Mouse (Mus musculus): Measurements from ENCODE around the gene Pde4d. TPM values are rescaled to one million over a fixed set of nuclear protein-coding genes. Genes with fewer than 3 reads are reported as not detected.

Gene Pde4d
- polyA plus RNA-seq, 1 experiment from 2014 or later, result 32.1 TPM

- ATAC-seq (ENCODE audit: low read depth), result no peak
These were observed 939.0 kb downstream of the Pde4d start for GRCm38 (mm10) chr13:109388626-109389220.

DNA sequence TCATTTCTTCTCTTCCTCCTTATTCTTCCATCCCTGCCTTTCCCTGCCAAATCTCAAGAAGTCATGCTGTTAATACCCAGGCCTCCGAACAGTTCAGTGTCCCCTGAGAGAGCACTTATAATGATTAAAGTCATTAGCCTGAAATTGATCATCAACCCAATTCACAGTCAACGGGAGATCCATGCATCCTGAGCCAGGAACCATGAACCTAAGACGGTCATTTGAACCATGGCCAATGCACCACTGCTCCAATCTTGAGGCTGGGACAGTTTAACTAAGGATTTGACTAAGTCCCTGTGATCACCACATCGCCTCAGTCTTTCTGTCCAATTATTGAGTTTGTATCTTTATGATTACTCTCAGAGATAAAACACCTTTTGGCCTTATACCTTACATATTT lies 952.6 kb downstream of the Pde4d start:
- no peak overlapping the region for H3K4me2 ChIP-seq (ENCODE audit: low read depth, low read length)
- H3K36me3 ChIP-seq (ENCODE audit: control insufficient read depth, insufficient read depth, low read length), result no peaks in the 10 kb centered on the region
- no peak overlapping the region for H3K27ac ChIP-seq (ENCODE audit: low read depth, low read length)
- no peaks in the 10 kb centered on the region for H3K4me1 ChIP-seq (ENCODE audit: control insufficient read depth, insufficient read depth, low read length)
- H3K4me3 ChIP-seq (ENCODE audit: low read depth, low read length), result no peak overlapping the region
- H3K27me3 ChIP-seq (ENCODE audit: control insufficient read depth, insufficient read depth, low read length), result no peaks in the 10 kb centered on the region
- ATAC-seq (ENCODE audit: low read depth), result no peak
- no peaks in the 10 kb centered on the region for H3K9me3 ChIP-seq (ENCODE audit: control insufficient read depth, low read length)
- no peak overlapping the region for H3K9ac ChIP-seq (replicated peaks; ENCODE audit: low read depth, low read length)
- WGBS, result 50% methylated on average over 4 of the region's 4 CpGs

More at GRCm38 (mm10) chr13:109388626-109389220, 939.0 kb downstream of the Pde4d start:
- Histone ChIP-seq H3K4me2 (ENCODE audit: low read depth, low read length) (no peak overlapping the region), H3K4me1 (ENCODE audit: control insufficient read depth, insufficient read depth, low read length) (no peaks in the 10 kb centered on the region), H3K27me3 (ENCODE audit: control insufficient read depth, insufficient read depth, low read length) (no peaks in the 10 kb centered on the region), H3K4me3 (ENCODE audit: low read depth, low read length) (no peak overlapping the region), H3K27ac (ENCODE audit: low read depth, low read length) (no peak overlapping the region), H3K36me3 (ENCODE audit: control insufficient read depth, insufficient read depth, low read length) (no peaks in the 10 kb centered on the region), H3K9ac (replicated peaks; ENCODE audit: low read depth, low read length) (no peak overlapping the region), H3K9me3 (ENCODE audit: control insufficient read depth, low read length) (no peaks in the 10 kb centered on the region)
- 73% methylated on average over 8 of the region's 8 CpGs for WGBS

- ATAC-seq (ENCODE audit: low read depth), result no peak
- H3K27me3 ChIP-seq (ENCODE audit: control insufficient read depth, insufficient read depth, low read length), result no peaks in the 10 kb centered on the region
- no peak overlapping the region for H3K9ac ChIP-seq (replicated peaks; ENCODE audit: low read depth, low read length)
- no peak overlapping the region for H3K4me3 ChIP-seq (ENCODE audit: low read depth, low read length)
- no peak overlapping the region for H3K27ac ChIP-seq (ENCODE audit: low read depth, low read length)
- H3K9me3 ChIP-seq (ENCODE audit: control insufficient read depth, low read length), result no peaks in the 10 kb centered on the region
- no peak overlapping the region for H3K4me2 ChIP-seq (ENCODE audit: low read depth, low read length)
- no peaks in the 10 kb centered on the region for H3K4me1 ChIP-seq (ENCODE audit: control insufficient read depth, insufficient read depth, low read length)
- H3K36me3 ChIP-seq (ENCODE audit: control insufficient read depth, insufficient read depth, low read length), result no peaks in the 10 kb centered on the region
- WGBS, result 25% methylated on average over 2 of the region's 2 CpGs
These were observed 953.2 kb downstream of the Pde4d start for GRCm38 (mm10) chr13:109402936-109403335.

DNA sequence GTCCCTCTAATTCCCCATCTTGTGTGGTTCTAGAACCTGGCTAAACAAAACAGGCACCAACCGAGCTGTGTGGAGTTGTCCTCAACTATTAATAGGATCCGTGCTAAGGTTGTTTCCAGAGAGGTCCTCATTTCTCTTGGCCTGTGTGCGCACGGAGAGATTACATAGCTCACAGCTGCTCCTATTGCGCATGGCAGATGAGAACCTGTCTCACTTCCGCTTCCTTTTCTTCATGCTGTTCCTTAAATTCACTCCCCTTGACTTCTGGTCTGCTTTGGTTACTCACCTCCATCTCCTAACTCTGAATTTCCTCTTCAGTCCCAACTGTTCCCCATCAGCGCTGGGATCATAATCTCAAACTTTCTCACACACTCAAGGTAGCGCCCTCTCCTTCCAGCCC lies 956.6 kb downstream of the Pde4d start:
- Histone ChIP-seq H3K4me3 (ENCODE audit: low read depth, low read length) (no peak overlapping the region), H3K27me3 (ENCODE audit: control insufficient read depth, insufficient read depth, low read length) (no peaks in the 10 kb centered on the region), H3K36me3 (ENCODE audit: control insufficient read depth, insufficient read depth, low read length) (no peaks in the 10 kb centered on the region), H3K9ac (replicated peaks; ENCODE audit: low read depth, low read length) (no peak overlapping the region), H3K9me3 (ENCODE audit: control insufficient read depth, low read length) (no peaks in the 10 kb centered on the region), H3K4me1 (ENCODE audit: control insufficient read depth, insufficient read depth, low read length) (no peaks in the 10 kb centered on the region), H3K27ac (ENCODE audit: low read depth, low read length) (no peak overlapping the region), H3K4me2 (ENCODE audit: low read depth, low read length) (no peak overlapping the region)
- ATAC-seq (ENCODE audit: low read depth), result no peak
- 94% methylated on average over 8 of the region's 8 CpGs for WGBS

GRCm38 (mm10) chr13:109407371-109407770 lies 957.6 kb downstream of the Pde4d start:
- no peak for ATAC-seq (ENCODE audit: low read depth)
- no peak overlapping the region for H3K4me2 ChIP-seq (ENCODE audit: low read depth, low read length)
- no peaks in the 10 kb centered on the region for H3K9me3 ChIP-seq (ENCODE audit: control insufficient read depth, low read length)
- H3K4me1 ChIP-seq (ENCODE audit: control insufficient read depth, insufficient read depth, low read length), result no peaks in the 10 kb centered on the region
- no peak overlapping the region for H3K27ac ChIP-seq (ENCODE audit: low read depth, low read length)
- H3K27me3 ChIP-seq (ENCODE audit: control insufficient read depth, insufficient read depth, low read length), result no peaks in the 10 kb centered on the region
- WGBS, result 52% methylated on average over 3 of the region's 3 CpGs
- H3K9ac ChIP-seq (replicated peaks; ENCODE audit: low read depth, low read length), result no peak overlapping the region
- H3K36me3 ChIP-seq (ENCODE audit: control insufficient read depth, insufficient read depth, low read length), result no peaks in the 10 kb centered on the region
- H3K4me3 ChIP-seq (ENCODE audit: low read depth, low read length), result no peak overlapping the region

- no peak overlapping the region for H3K4me3 ChIP-seq (ENCODE audit: low read depth, low read length)
- no peaks in the 10 kb centered on the region for H3K36me3 ChIP-seq (ENCODE audit: control insufficient read depth, insufficient read depth, low read length)
- no peak overlapping the region for H3K27ac ChIP-seq (ENCODE audit: low read depth, low read length)
- 52% methylated on average over 3 of the region's 3 CpGs for WGBS
- ATAC-seq (ENCODE audit: low read depth), result no peak
- no peak overlapping the region for H3K4me2 ChIP-seq (ENCODE audit: low read depth, low read length)
- no peak overlapping the region for H3K9ac ChIP-seq (replicated peaks; ENCODE audit: low read depth, low read length)
- no peaks in the 10 kb centered on the region for H3K4me1 ChIP-seq (ENCODE audit: control insufficient read depth, insufficient read depth, low read length)
- no peaks in the 10 kb centered on the region for H3K27me3 ChIP-seq (ENCODE audit: control insufficient read depth, insufficient read depth, low read length)
- H3K9me3 ChIP-seq (ENCODE audit: control insufficient read depth, low read length), result no peaks in the 10 kb centered on the region
These were observed 970.7 kb downstream of the Pde4d start for GRCm38 (mm10) chr13:109420426-109420825.

GRCm38 (mm10) chr13:109424906-109425305 lies 975.2 kb downstream of the Pde4d start:
- WGBS, result 82% methylated on average over 2 of the region's 2 CpGs
- no peaks in the 10 kb centered on the region for H3K36me3 ChIP-seq (ENCODE audit: control insufficient read depth, insufficient read depth, low read length)
- no peak overlapping the region for H3K4me3 ChIP-seq (ENCODE audit: low read depth, low read length)
- ATAC-seq (ENCODE audit: low read depth), result no peak
- no peak overlapping the region for H3K4me2 ChIP-seq (ENCODE audit: low read depth, low read length)
- no peak overlapping the region for H3K27ac ChIP-seq (ENCODE audit: low read depth, low read length)
- no peaks in the 10 kb centered on the region for H3K27me3 ChIP-seq (ENCODE audit: control insufficient read depth, insufficient read depth, low read length)
- H3K9me3 ChIP-seq (ENCODE audit: control insufficient read depth, low read length), result no peaks in the 10 kb centered on the region
- no peaks in the 10 kb centered on the region for H3K4me1 ChIP-seq (ENCODE audit: control insufficient read depth, insufficient read depth, low read length)
- H3K9ac ChIP-seq (replicated peaks; ENCODE audit: low read depth, low read length), result no peak overlapping the region

DNA sequence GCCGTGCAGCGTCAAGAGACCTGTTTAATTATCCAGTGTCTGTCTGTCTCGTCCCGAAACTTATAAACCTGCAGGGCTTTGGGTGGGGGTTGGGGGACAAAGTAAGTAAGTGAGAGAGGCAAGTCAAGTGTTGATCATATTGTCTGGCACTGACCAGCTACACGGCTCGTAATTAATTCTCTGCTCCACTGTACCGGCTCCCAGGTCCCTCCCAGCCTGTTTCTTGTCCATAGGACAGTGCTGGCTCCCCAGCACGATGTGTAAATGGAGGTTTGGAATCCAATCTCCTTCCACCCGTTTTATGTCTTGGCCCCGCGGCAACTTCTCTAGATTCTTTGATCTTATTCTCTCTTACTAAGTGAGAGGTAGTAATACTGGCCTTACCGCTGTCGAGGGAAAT lies 975.8 kb downstream of the Pde4d start:
- H3K4me2 ChIP-seq (ENCODE audit: low read depth, low read length), result no peak overlapping the region
- no peak overlapping the region for H3K9ac ChIP-seq (replicated peaks; ENCODE audit: low read depth, low read length)
- no peak overlapping the region for H3K27ac ChIP-seq (ENCODE audit: low read depth, low read length)
- ATAC-seq (ENCODE audit: low read depth), result no peak
- no peaks in the 10 kb centered on the region for H3K9me3 ChIP-seq (ENCODE audit: control insufficient read depth, low read length)
- H3K27me3 ChIP-seq (ENCODE audit: control insufficient read depth, insufficient read depth, low read length), result no peaks in the 10 kb centered on the region
- no peaks in the 10 kb centered on the region for H3K4me1 ChIP-seq (ENCODE audit: control insufficient read depth, insufficient read depth, low read length)
- 75% methylated on average over 13 of the region's 13 CpGs for WGBS
- no peak overlapping the region for H3K4me3 ChIP-seq (ENCODE audit: low read depth, low read length)
- H3K36me3 ChIP-seq (ENCODE audit: control insufficient read depth, insufficient read depth, low read length), result no peaks in the 10 kb centered on the region

DNA sequence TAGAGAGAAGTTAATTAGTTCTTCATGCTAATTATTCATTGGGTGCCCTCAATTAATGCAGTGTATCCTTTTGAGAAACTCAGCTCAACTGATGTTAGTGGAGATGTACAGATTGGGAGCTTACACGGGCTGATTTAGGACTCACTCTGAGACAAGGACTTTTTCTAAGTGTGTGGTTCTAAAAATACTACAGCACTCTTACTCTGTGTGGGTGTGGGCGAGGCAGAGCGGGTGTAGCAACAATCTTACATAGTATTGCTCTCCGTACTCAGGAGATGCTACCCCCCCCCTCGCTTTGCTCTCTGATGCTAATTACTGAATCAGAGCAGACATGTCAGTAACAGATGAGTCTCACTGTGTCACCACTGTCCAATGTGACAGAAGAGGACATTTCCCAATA lies 976.3 kb downstream of the Pde4d start:
- no peak overlapping the region for H3K4me3 ChIP-seq (ENCODE audit: low read depth, low read length)
- ATAC-seq (ENCODE audit: low read depth), result no peak
- WGBS, result 90% methylated on average over 5 of the region's 5 CpGs
- no peaks in the 10 kb centered on the region for H3K36me3 ChIP-seq (ENCODE audit: control insufficient read depth, insufficient read depth, low read length)
- H3K27me3 ChIP-seq (ENCODE audit: control insufficient read depth, insufficient read depth, low read length), result no peaks in the 10 kb centered on the region
- no peak overlapping the region for H3K27ac ChIP-seq (ENCODE audit: low read depth, low read length)
- no peaks in the 10 kb centered on the region for H3K9me3 ChIP-seq (ENCODE audit: control insufficient read depth, low read length)
- H3K4me2 ChIP-seq (ENCODE audit: low read depth, low read length), result no peak overlapping the region
- H3K9ac ChIP-seq (replicated peaks; ENCODE audit: low read depth, low read length), result no peak overlapping the region
- no peaks in the 10 kb centered on the region for H3K4me1 ChIP-seq (ENCODE audit: control insufficient read depth, insufficient read depth, low read length)

Measured in neural tube, embryonic 14.5 days (tissue).